Mouse (Mus musculus): ENCODE measurements around the gene Gm27021. TPM values are rescaled to one million over a fixed set of nuclear protein-coding genes. Genes with fewer than 3 reads are reported as not detected.

Gene Gm27021
- total and polyA plus RNA-seq, 2 experiments from 2014 or later = 7.0 to 10.9 TPM

GRCm38 (mm10) chr8:120697154-120697978 is 29.5 kb upstream of the Gm27021 start:
- no peak for TF ChIP-seq CTCF (IDR thresholded peaks at IDR 0.05; ENCODE audit: low read depth)
- H3K4me1 ChIP-seq (ENCODE audit: insufficient read depth, low read length) = 0 out of 2 replicates have a peak, but pooled peaks cover 4% of the 10 kb centered on the region
- H3K36me3 ChIP-seq (ENCODE audit: insufficient read depth, low read length) = no peaks in the 10 kb centered on the region
- WGBS = 67% methylated on average over 17 of the region's 17 CpGs
- ATAC-seq (peak; percentile 59; the same call in 1 of the 2 replicates), DNase-seq (ENCODE audit: low spot score) (peak; percentile 65)
- H3K9ac ChIP-seq (replicated peaks; ENCODE audit: low read length) = no peak overlapping the region
- H3K4me3 ChIP-seq (ENCODE audit: low read length) = no peak overlapping the region
- no peak overlapping the region for H3K4me2 ChIP-seq (ENCODE audit: low read depth, low read length)
- no peaks in the 10 kb centered on the region for H3K27me3 ChIP-seq (ENCODE audit: insufficient read depth, low read length)
- H3K27ac ChIP-seq = peak overlapping the region; percentile 23; the same call in 1 of the 2 replicates
- H3K9me3 ChIP-seq (ENCODE audit: low read length) = no peaks in the 10 kb centered on the region

- Histone ChIP-seq H3K27ac (peak overlapping the region; percentile 23; the same call in 1 of the 2 replicates), H3K36me3 (ENCODE audit: insufficient read depth, low read length) (no peaks in the 10 kb centered on the region), H3K9ac (replicated peaks; ENCODE audit: low read length) (no peak overlapping the region), H3K27me3 (ENCODE audit: insufficient read depth, low read length) (no peaks in the 10 kb centered on the region), H3K4me3 (ENCODE audit: low read length) (no peak overlapping the region), H3K4me2 (ENCODE audit: low read depth, low read length) (no peak overlapping the region), H3K9me3 (ENCODE audit: low read length) (no peaks in the 10 kb centered on the region), H3K4me1 (ENCODE audit: insufficient read depth, low read length) (0 out of 2 replicates have a peak, but pooled peaks cover 4% of the 10 kb centered on the region)
- ATAC-seq (peak; percentile 76), DNase-seq (ENCODE audit: low spot score) (peak; percentile 55)
- WGBS = 36% methylated on average over 13 of the region's 13 CpGs
- TF ChIP-seq CTCF (IDR thresholded peaks at IDR 0.05; ENCODE audit: low read depth) = no peak
These were observed 28.7 kb upstream of the Gm27021 start for GRCm38 (mm10) chr8:120696401-120697153.

GRCm38 (mm10) chr8:120693861-120694493 is 26.1 kb upstream of the Gm27021 start:
- Histone ChIP-seq H3K9ac (replicated peaks; ENCODE audit: low read length) (no peak overlapping the region), H3K9me3 (ENCODE audit: low read length) (no peaks in the 10 kb centered on the region), H3K4me1 (ENCODE audit: insufficient read depth, low read length) (0 out of 2 replicates have a peak, but pooled peaks cover 4% of the 10 kb centered on the region), H3K27ac (no peak overlapping the region), H3K4me2 (ENCODE audit: low read depth, low read length) (no peak overlapping the region), H3K36me3 (ENCODE audit: insufficient read depth, low read length) (no peaks in the 10 kb centered on the region), H3K4me3 (ENCODE audit: low read length) (no peak overlapping the region), H3K27me3 (ENCODE audit: insufficient read depth, low read length) (no peaks in the 10 kb centered on the region)
- DNase-seq (ENCODE audit: low spot score) = no peak
- WGBS = 51% methylated on average over 22 of the region's 22 CpGs
- TF ChIP-seq CTCF (IDR thresholded peaks at IDR 0.05; ENCODE audit: low read depth) = no peak
- ATAC-seq = no peak

- H3K27ac ChIP-seq = no peak overlapping the region
- 77% methylated on average over 4 of the region's 4 CpGs for WGBS
- H3K9me3 ChIP-seq (ENCODE audit: low read length) = no peaks in the 10 kb centered on the region
- H3K36me3 ChIP-seq (ENCODE audit: insufficient read depth, low read length) = no peaks in the 10 kb centered on the region
- H3K4me2 ChIP-seq (ENCODE audit: low read depth, low read length) = no peak overlapping the region
- DNase-seq (ENCODE audit: low spot score) (no peak), ATAC-seq (no peak)
- H3K9ac ChIP-seq (replicated peaks; ENCODE audit: low read length) = no peak overlapping the region
- H3K27me3 ChIP-seq (ENCODE audit: insufficient read depth, low read length) = no peaks in the 10 kb centered on the region
- no peak overlapping the region for H3K4me3 ChIP-seq (ENCODE audit: low read length)
- 0 out of 2 replicates have a peak, but pooled peaks cover 4% of the 10 kb centered on the region for H3K4me1 ChIP-seq (ENCODE audit: insufficient read depth, low read length)
- TF ChIP-seq CTCF (IDR thresholded peaks at IDR 0.05; ENCODE audit: low read depth) = no peak
These were observed 25.1 kb upstream of the Gm27021 start for GRCm38 (mm10) chr8:120692934-120693333.

GRCm38 (mm10) chr8:120688511-120688910 is 20.6 kb upstream of the Gm27021 start:
- Histone ChIP-seq H3K27ac (no peak overlapping the region), H3K27me3 (ENCODE audit: insufficient read depth, low read length) (no peaks in the 10 kb centered on the region), H3K4me3 (ENCODE audit: low read length) (no peak overlapping the region), H3K9me3 (ENCODE audit: low read length) (no peaks in the 10 kb centered on the region), H3K4me1 (ENCODE audit: insufficient read depth, low read length) (no peaks in the 10 kb centered on the region), H3K36me3 (ENCODE audit: insufficient read depth, low read length) (no peaks in the 10 kb centered on the region), H3K9ac (replicated peaks; ENCODE audit: low read length) (no peak overlapping the region), H3K4me2 (ENCODE audit: low read depth, low read length) (no peak overlapping the region)
- ATAC-seq (no peak), DNase-seq (ENCODE audit: low spot score) (no peak)
- 93% methylated on average over 7 of the region's 7 CpGs for WGBS
- no peak for TF ChIP-seq CTCF (IDR thresholded peaks at IDR 0.05; ENCODE audit: low read depth)

- no peaks in the 10 kb centered on the region for H3K4me1 ChIP-seq (ENCODE audit: insufficient read depth, low read length)
- H3K27ac ChIP-seq = no peak overlapping the region
- H3K4me2 ChIP-seq (ENCODE audit: low read depth, low read length) = no peak overlapping the region
- no peaks in the 10 kb centered on the region for H3K27me3 ChIP-seq (ENCODE audit: insufficient read depth, low read length)
- ATAC-seq = no peak
- no peak for TF ChIP-seq CTCF (IDR thresholded peaks at IDR 0.05; ENCODE audit: low read depth)
- 68% methylated on average over 8 of the region's 8 CpGs for WGBS
- no peaks in the 10 kb centered on the region for H3K36me3 ChIP-seq (ENCODE audit: insufficient read depth, low read length)
- no peak overlapping the region for H3K9ac ChIP-seq (replicated peaks; ENCODE audit: low read length)
- H3K4me3 ChIP-seq (ENCODE audit: low read length) = no peak overlapping the region
- H3K9me3 ChIP-seq (ENCODE audit: low read length) = no peaks in the 10 kb centered on the region
- no peak for DNase-seq (ENCODE audit: low spot score)
These were observed 19.9 kb upstream of the Gm27021 start for GRCm38 (mm10) chr8:120687786-120688185.
